Mouse (Mus musculus) retina, postnatal 7 days (tissue): ENCODE results near the gene Arglu1.

Experiments used
- DNase-seq: peaks from one replicate; pipeline ENCODE4 v3.0.0-alpha.2; 2012; ENCODE audit warnings: low read depth, low spot score

Gene Arglu1

GRCm38 (mm10) chr8:8621236-8621917 lies 68.9 kb downstream of the Arglu1 start:
- no peak for DNase-seq

GRCm38 (mm10) chr8:8620536-8620935 lies 69.8 kb downstream of the Arglu1 start:
- no peak for DNase-seq

DNA sequence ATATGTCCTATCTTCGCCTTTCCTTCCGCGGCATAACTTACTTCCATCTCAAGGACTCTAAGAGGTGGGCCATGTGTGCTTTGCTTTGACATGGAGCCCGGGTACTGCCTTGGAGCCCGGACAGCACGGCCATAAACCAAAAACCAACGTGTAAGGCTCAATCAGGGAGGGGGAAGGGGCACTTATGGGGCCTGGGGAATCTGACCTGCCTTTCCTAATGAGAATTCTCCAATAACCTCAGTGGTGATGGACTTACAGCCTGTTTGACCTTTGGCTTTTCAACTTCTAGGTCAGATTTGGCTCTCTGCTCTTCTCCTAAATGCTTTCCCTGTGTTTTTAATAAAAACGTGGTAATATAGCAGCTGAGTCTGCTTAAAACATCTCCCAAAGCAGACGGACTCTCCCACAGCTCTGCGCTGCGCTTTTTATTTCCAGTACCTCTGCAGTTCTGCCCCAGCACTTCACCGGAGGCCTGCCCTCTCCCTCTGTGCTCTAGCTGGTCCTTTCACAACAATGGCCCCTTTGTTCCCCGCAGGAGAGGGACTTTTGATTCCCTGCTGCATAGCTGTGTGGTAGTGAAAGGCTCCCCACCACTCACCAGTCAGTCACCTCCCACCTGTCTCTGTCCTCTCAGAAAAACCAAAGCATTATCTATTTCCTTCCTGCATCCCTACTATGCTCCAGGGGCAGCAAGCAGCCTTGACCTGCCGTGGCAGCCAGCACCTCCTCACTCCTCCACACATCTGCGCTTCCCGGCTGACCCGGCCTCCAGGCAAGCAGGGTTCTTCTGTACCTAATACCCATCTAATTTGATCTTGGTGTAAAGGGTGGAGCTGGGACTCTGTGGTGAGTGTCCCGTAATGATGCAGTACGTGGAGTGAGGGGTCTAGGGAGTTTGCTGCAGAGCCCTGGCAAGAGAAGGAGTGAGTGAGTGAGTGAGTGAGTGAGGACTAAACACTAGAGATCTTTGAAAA lies 70.8 kb downstream of the Arglu1 start:
- no peak for DNase-seq
